Mouse (Mus musculus) liver, postnatal 0 days (tissue): ENCODE measurements around the gene Klc3. TPM values are rescaled to one million over a fixed set of nuclear protein-coding genes. Genes with fewer than 3 reads are reported as not detected.

Source experiments
- ATAC-seq: fragments of 200-750 bp; cut with Nextera tagmentation; 2 replicates; pipeline ENCODE4 v1.8.0; 2017; ENCODE audit warnings: mild to moderate bottlenecking, moderate library complexity
- DNase-seq: peaks from one replicate; pipeline ENCODE4 v3.0.0-alpha.2; 2016
- H3K27ac ChIP-seq: fragments of 300-500 bp; sonication (generic); 2 replicates; pipeline ENCODE4 v1.5.1; 2014; ENCODE audit warnings: antibody characterized with exemption, moderate library complexity, mild to moderate bottlenecking, low read depth
- H3K27me3 ChIP-seq: fragments of 300-500 bp; sonication (generic); 2 replicates; pipeline ENCODE4 v1.6.1; 2014; ENCODE audit warnings: low read length, control low read depth, mixed read lengths; ENCODE audit not compliant: insufficient read depth
- H3K36me3 ChIP-seq: fragments of 300-500 bp; sonication (generic); replicated peaks from 2 replicates; pipeline ENCODE4 v1.6.1; 2014; ENCODE audit warnings: mild to moderate bottlenecking, control low read depth, low read length, moderate library complexity, mixed read lengths; ENCODE audit not compliant: insufficient read depth
- H3K4me1 ChIP-seq: fragments of 300-500 bp; sonication (generic); 2 replicates; pipeline ENCODE4 v1.6.1; 2014; ENCODE audit warnings: antibody characterized with exemption, mild to moderate bottlenecking, control low read depth; ENCODE audit not compliant: insufficient read depth
- H3K4me2 ChIP-seq: fragments of 300-500 bp; sonication (generic); 2 replicates; pipeline ENCODE4 v1.6.1; 2014; ENCODE audit warnings: low read depth, mild to moderate bottlenecking, low read length, moderate library complexity, mixed read lengths
- H3K4me3 ChIP-seq: fragments of 300-500 bp; sonication (generic); 2 replicates; pipeline ENCODE4 v1.5.1; 2014; ENCODE audit warnings: low read depth, low read length
- H3K9ac ChIP-seq: fragments of 300-500 bp; sonication (generic); replicated peaks from 2 replicates; pipeline ENCODE4 v1.6.1; 2014; ENCODE audit warnings: mild to moderate bottlenecking, moderate library complexity
- H3K9me3 ChIP-seq: fragments of 300-500 bp; sonication (generic); 2 replicates; pipeline ENCODE4 v1.6.1; 2016; ENCODE audit warnings: mild to moderate bottlenecking, control low read depth, low read length, mixed read lengths
- CTCF ChIP-seq: sonication (generic); IDR thresholded peaks from 2 replicates; pipeline ENCODE4 v1.5.1; 2016; ENCODE audit warnings: antibody characterized with exemption, low read depth
- EP300 ChIP-seq: IDR thresholded peaks from 2 replicates; pipeline ENCODE4 v1.6.1; 2016; ENCODE audit warnings: antibody characterized with exemption, low read depth, mild to moderate bottlenecking
- WGBS: fragments of 180-500 bp; shearing (Covaris S2); extraction: QIAGEN DNeasy Blood & Tissue Kit; methylation state at CpG from one replicate; pipeline ENCODE4 v1.1.7; 2014; ENCODE audit not compliant: insufficient replicate concordance; 5-methylcytosine and 5-hydroxymethylcytosine counted together
- polyA plus RNA-seq: library from polyadenylated mRNA; unstranded; fragments of >200 nt; fragmentation: Nextera tagmentation; extraction: Ambion mirVana; gene quantifications from 2 replicates; pipeline ENCODE4 v1.2.1, GENCODE M21; 2015

The Klc3 gene
- polyA plus RNA-seq, 1 experiment from 2014 or later, result 0.32 TPM

DNA sequence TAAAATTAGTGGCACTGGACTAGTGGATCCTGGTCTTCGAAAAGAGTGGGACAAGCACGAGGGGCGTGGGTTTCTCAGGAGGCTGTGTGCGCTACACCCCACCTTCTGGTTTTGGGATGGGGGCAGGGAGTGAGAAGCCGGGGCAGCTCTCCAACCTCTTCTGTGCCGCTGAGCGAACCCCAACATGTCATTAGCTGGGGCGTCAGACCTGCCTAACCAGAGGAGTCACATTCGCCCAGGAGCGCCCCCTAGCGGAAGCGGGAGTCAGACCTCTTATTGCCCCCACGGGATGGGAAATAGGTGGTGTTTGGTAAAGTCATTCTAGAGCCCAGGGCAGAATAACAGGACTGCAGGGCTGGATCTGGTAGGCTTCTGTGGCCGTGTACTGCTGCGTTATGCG lies 42.2 kb downstream of the Klc3 start:
- Histone ChIP-seq H3K4me2 (peak overlapping the region; percentile 99), H3K4me1 (peaks cover 46% of the 10 kb centered on the region), H3K36me3 (peaks cover 6% of the 10 kb centered on the region; the same call in 1 of the 2 replicates), H3K4me3 (peak overlapping the region; percentile 65), H3K9me3 (no peaks in the 10 kb centered on the region), H3K27ac (no peak overlapping the region), H3K9ac (peak overlapping the region; percentile 50; the same call in 1 of the 2 replicates), H3K27me3 (no peaks in the 10 kb centered on the region)
- peak; percentile 92 for TF ChIP-seq CTCF
- no peak for TF ChIP-seq EP300
- peak; percentile 91 for DNase-seq
- 10% methylated on average over 16 of the region's 16 CpGs for WGBS
- no peak for ATAC-seq

DNA sequence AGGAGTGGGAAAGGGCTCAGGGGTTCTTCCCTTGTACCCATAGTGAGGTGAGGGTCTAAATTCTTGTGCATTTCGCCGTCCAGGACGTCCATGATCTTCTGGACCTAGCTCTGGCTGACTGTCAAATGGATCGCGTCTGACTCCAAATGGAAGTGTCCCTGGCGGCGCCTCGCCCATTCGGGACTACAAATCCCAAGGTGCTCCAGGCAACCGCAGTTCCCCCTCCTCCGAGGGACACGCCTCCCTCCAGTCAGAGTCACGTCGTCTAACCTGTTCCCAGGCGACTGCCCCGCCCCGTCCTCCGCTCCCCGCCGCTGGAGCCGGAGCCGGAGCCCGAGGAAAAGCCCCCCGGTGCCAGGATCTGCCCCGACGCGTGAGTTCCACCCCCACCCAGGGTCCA lies 43.0 kb downstream of the Klc3 start:
- peak overlapping the region; percentile 63 for H3K9ac ChIP-seq
- peak overlapping the region; percentile 65 for H3K4me3 ChIP-seq
- peak overlapping the region; percentile 99 for H3K4me2 ChIP-seq
- ATAC-seq (peak; percentile 82), DNase-seq (peak; percentile 92)
- TF ChIP-seq CTCF (no peak), EP300 (no peak)
- H3K4me1 ChIP-seq, result peaks cover 46% of the 10 kb centered on the region
- H3K27ac ChIP-seq, result peak overlapping the region; percentile 39; the same call in 1 of the 2 replicates
- WGBS, result under 1% methylated on average over 27 of the region's 27 CpGs
- no peaks in the 10 kb centered on the region for H3K9me3 ChIP-seq
- H3K36me3 ChIP-seq, result peaks cover 9% of the 10 kb centered on the region; the same call in 1 of the 2 replicates
- H3K27me3 ChIP-seq, result no peaks in the 10 kb centered on the region

DNA sequence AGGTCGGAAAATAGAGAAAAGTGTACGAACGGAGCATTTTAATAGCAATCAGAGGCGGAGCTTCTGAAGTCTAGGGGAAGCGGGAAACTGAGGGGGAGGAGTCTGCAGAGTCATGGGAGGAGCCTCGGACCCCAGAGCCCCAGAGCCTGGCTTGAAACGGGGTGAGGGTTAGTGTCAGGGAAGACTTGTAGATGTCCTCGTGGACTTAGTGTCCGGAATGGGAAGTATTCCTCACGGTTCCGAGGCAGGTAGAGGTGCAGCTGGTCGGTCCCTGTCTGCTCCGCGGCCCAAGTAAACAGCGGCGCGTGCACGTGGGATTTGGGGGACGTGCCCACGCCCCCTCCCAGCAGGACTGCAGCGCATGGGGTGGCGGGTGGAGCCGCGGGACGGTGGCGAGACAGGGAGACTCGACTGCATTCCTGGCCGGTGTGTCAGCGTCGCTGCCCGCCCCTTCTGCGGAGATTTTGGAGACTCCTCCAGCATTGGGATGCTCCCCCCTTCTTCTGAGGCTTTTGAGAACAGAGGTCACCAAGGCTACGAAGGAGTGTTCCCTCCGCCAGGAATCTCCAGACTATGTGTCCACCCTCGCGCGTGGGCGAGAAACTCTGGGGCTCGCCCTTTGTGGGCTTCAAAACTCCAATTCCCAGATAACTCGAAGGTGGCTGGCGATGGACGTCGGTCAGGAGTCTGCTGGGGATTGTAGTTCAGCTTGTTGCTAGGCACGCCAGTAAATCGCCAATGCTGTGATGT lies 43.8 kb downstream of the Klc3 start:
- H3K36me3 ChIP-seq, result peaks cover 11% of the 10 kb centered on the region
- H3K9me3 ChIP-seq, result no peaks in the 10 kb centered on the region
- H3K4me3 ChIP-seq, result peak overlapping the region; percentile 65
- peaks cover 46% of the 10 kb centered on the region for H3K4me1 ChIP-seq
- WGBS, result under 1% methylated on average over 45 of the region's 45 CpGs
- H3K27me3 ChIP-seq, result no peaks in the 10 kb centered on the region
- H3K27ac ChIP-seq, result peak overlapping the region; percentile 67
- DNase-seq (peak; percentile 79), ATAC-seq (peak; percentile 59)
- peak overlapping the region; percentile 63 for H3K9ac ChIP-seq
- TF ChIP-seq CTCF (no peak), EP300 (no peak)
- peak overlapping the region; percentile 99 for H3K4me2 ChIP-seq

DNA sequence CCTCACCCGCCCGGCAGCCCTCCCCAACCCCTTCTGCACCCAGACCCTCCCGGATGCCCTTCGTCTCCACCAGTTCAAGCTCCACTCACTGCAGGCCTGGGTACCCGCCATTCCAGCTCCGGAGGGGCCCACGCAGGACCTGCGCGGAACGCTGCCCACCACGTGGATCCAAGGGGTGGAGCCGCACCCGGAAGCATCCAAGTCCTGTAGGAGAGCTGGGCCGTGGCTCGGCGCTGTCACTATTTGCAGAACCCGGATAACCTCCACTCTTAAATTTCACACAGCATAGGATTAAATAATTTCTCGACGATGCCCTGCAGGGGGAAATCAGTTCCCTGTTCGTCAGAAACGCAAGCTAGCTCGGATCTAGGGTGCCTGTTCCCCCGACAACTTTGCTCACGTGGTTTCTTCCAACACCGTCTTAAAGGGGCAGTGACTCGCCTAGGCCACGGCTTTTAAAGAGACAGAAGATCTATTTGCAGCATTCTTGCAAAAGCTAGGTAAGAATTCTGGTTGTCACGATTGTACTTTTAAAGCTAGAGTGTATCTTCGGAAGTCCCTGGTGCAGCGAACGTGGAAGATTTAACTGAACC lies 44.5 kb downstream of the Klc3 start, which contains the start of the genes Cd3eap and Ppp1r13l:
Cd3eap (minus strand) TSS at position 185 of the 593 bp plus-strand sequence.
Ppp1r13l (plus strand) TSS at position 451 of the 593 bp plus-strand sequence.
- 0% methylated on average over 30 of the region's 31 CpGs for WGBS
- ATAC-seq, result peak; percentile 70

DNA sequence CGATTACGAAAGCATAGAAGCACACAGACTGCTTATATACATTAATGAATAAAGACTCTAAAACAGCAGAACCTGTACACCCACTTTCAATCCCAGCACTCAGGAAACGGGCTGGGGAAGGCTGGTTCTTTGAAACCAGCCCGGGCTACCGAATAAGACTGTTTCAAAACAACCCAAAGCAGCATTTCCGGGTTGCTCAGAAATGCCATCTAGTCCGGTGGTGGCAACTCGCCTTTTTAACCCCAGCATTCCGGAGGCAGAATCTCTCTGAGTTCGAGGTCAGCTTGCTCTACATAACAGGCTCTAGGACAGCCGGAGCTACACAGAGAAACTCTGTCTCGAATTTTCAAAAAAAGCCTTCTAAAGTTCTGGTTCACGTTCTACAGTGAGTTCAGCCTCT lies 45.3 kb downstream of the Klc3 start:
- DNase-seq (no peak), ATAC-seq (no peak)
- H3K9me3 ChIP-seq, result no peaks in the 10 kb centered on the region
- peak overlapping the region; percentile 65 for H3K4me3 ChIP-seq
- no peak for TF ChIP-seq EP300
- no peaks in the 10 kb centered on the region for H3K27me3 ChIP-seq
- H3K9ac ChIP-seq, result peak overlapping the region; percentile 63
- H3K27ac ChIP-seq, result no peak overlapping the region
- 9% methylated on average over 13 of the region's 13 CpGs for WGBS
- H3K4me2 ChIP-seq, result peak overlapping the region; percentile 99
- H3K4me1 ChIP-seq, result peaks cover 46% of the 10 kb centered on the region
- H3K36me3 ChIP-seq, result peaks cover 16% of the 10 kb centered on the region

More for the DNA sequence above, 44.5 kb downstream of the Klc3 start, which contains the start of the genes Cd3eap and Ppp1r13l:
- peak; percentile 88 for DNase-seq
- H3K4me1 ChIP-seq, result peaks cover 46% of the 10 kb centered on the region
- peak within 1 kb of the TSS; percentile 99 for H3K4me2 ChIP-seq
- peak within 1 kb of the TSS; percentile 63 for H3K9ac ChIP-seq
- TF ChIP-seq CTCF (no peak), EP300 (peak; percentile 82)
- H3K4me3 ChIP-seq, result peak within 1 kb of the TSS; percentile 65
- peaks cover 16% of the 10 kb centered on the region for H3K36me3 ChIP-seq
- H3K27me3 ChIP-seq, result no peaks in the 10 kb centered on the region
- no peaks in the 10 kb centered on the region for H3K9me3 ChIP-seq
- peak within 1 kb of the TSS; percentile 67 for H3K27ac ChIP-seq
